Mouse (Mus musculus) thymus, adult 2 months (tissue): ENCODE results near the gene Arhgap45. TPM values are rescaled to one million over a fixed set of nuclear protein-coding genes. Genes with fewer than 3 reads are reported as not detected.

Experiments used
- DNase-seq: peaks from one replicate; pipeline ENCODE4 v3.0.0; 2021
- H3K27ac ChIP-seq: fragments of 200-500 bp; 2 replicates; pipeline ENCODE4 v1.5.1; 2012; ENCODE audit warnings: low read length, control low read depth; ENCODE audit not compliant: control insufficient read depth, insufficient read depth
- H3K27me3 ChIP-seq: fragments of 200-500 bp; 2 replicates; pipeline ENCODE4 v1.6.1; 2012; ENCODE audit warnings: mild to moderate bottlenecking, low read length, moderate library complexity, mixed read lengths; ENCODE audit not compliant: control insufficient read depth, insufficient read depth
- H3K36me3 ChIP-seq: fragments of 200-500 bp; 2 replicates; pipeline ENCODE4 v1.6.1; 2012; ENCODE audit warnings: mild to moderate bottlenecking, low read length, moderate library complexity; ENCODE audit not compliant: control insufficient read depth, insufficient read depth
- H3K4me1 ChIP-seq: fragments of 200-500 bp; replicated peaks from 2 replicates; pipeline ENCODE4 v1.6.1; 2012; ENCODE audit warnings: low read length; ENCODE audit not compliant: control insufficient read depth, insufficient read depth
- H3K4me3 ChIP-seq: fragments of 200-500 bp; 2 replicates; pipeline ENCODE4 v1.5.1; 2012; ENCODE audit warnings: mild to moderate bottlenecking, low read length, control low read depth, moderate library complexity; ENCODE audit not compliant: control insufficient read depth, insufficient read depth
- CTCF ChIP-seq: fragments of 200-500 bp; IDR thresholded peaks from 2 replicates; pipeline ENCODE4 v1.5.1; 2012; ENCODE audit warnings: mild to moderate bottlenecking, control low read depth, low read length, moderate library complexity, borderline replicate concordance; ENCODE audit not compliant: control insufficient read depth, poor library complexity, insufficient read depth; ENCODE audit errors: extremely low read depth
- POLR2A ChIP-seq: fragments of 200-500 bp; IDR thresholded peaks from 2 replicates; pipeline ENCODE4 v1.6.1; 2012; ENCODE audit warnings: mild to moderate bottlenecking, low read length, control low read depth, moderate library complexity; ENCODE audit not compliant: control insufficient read depth, poor library complexity, insufficient read depth; ENCODE audit errors: extremely low read depth
- WGBS: fragments of 180-500 bp; shearing (Covaris S2); methylation state at CpG from one replicate; pipeline ENCODE4 v1.1.7; 2018; 5-methylcytosine and 5-hydroxymethylcytosine counted together
- polyA plus RNA-seq: library from polyadenylated mRNA; depleted of rRNA; stranded (reverse); fragments of >200 nt; gene quantifications from 2 replicates; pipeline ENCODE4 v1.2.3, GENCODE M21; 2012

Arhgap45 gene
- polyA plus RNA-seq, 1 experiment: 1,504 TPM

- peaks cover 13% of the 10 kb centered on the region for H3K4me1 ChIP-seq
- H3K4me3 ChIP-seq: no peak overlapping the region
- DNase-seq: no peak
- H3K27ac ChIP-seq: no peak overlapping the region
- peaks cover 28% of the 10 kb centered on the region for H3K36me3 ChIP-seq
- H3K27me3 ChIP-seq: no peaks in the 10 kb centered on the region
- 94% methylated on average over 22 of the region's 22 CpGs for WGBS
- TF ChIP-seq POLR2A: no peak
- no peak for TF ChIP-seq CTCF
Observed at GRCm38 (mm10) chr10:79979401-79980155, 36.9 kb upstream of the Arhgap45 start.

GRCm38 (mm10) chr10:79983205-79983604 lies 33.2 kb upstream of the Arhgap45 start:
- Histone ChIP-seq H3K4me3 (peak overlapping the region; percentile 72), H3K27ac (peak overlapping the region; percentile 36; the same call in 1 of the 2 replicates), H3K27me3 (no peaks in the 10 kb centered on the region), H3K36me3 (peaks cover 4% of the 10 kb centered on the region), H3K4me1 (peaks cover 36% of the 10 kb centered on the region)
- WGBS: 77% methylated on average over 5 of the region's 5 CpGs
- TF ChIP-seq POLR2A: no peak
- no peak for TF ChIP-seq CTCF
- no peak for DNase-seq

- Histone ChIP-seq H3K27me3 (no peaks in the 10 kb centered on the region), H3K4me1 (peaks cover 39% of the 10 kb centered on the region), H3K27ac (peak overlapping the region; percentile 36; the same call in 1 of the 2 replicates), H3K36me3 (no peaks in the 10 kb centered on the region), H3K4me3 (peak overlapping the region; percentile 72)
- DNase-seq: peak; percentile 66
- TF ChIP-seq CTCF: no peak
- TF ChIP-seq POLR2A: no peak
- under 1% methylated on average over 21 of the region's 21 CpGs for WGBS
Observed at GRCm38 (mm10) chr10:79983670-79984069, 32.8 kb upstream of the Arhgap45 start.

GRCm38 (mm10) chr10:79984195-79984816 lies 32.1 kb upstream of the Arhgap45 start, which contains the start of gene Tmem259:
TSS of gene Tmem259 (minus strand) at chr10:79984330.
- Histone ChIP-seq H3K27ac (peak within 1 kb of the TSS; percentile 87), H3K27me3 (no peaks in the 10 kb centered on the region), H3K36me3 (no peaks in the 10 kb centered on the region), H3K4me1 (peaks cover 45% of the 10 kb centered on the region), H3K4me3 (peak within 1 kb of the TSS; percentile 72)
- DNase-seq: peak; percentile 88
- TF ChIP-seq POLR2A (peak; percentile 29), CTCF (no peak; the same call in 1 of the 2 replicates)
- under 1% methylated on average over 49 of the region's 49 CpGs for WGBS

GRCm38 (mm10) chr10:79984871-79985270 lies 31.6 kb upstream of the Arhgap45 start:
- DNase-seq: peak; percentile 95
- TF ChIP-seq POLR2A (peak; percentile 33; the same call in 1 of the 2 replicates), CTCF (no peak)
- H3K4me3 ChIP-seq: peak overlapping the region; percentile 72
- H3K27me3 ChIP-seq: no peaks in the 10 kb centered on the region
- peaks cover 51% of the 10 kb centered on the region for H3K4me1 ChIP-seq
- H3K36me3 ChIP-seq: no peaks in the 10 kb centered on the region
- peak overlapping the region; percentile 87 for H3K27ac ChIP-seq
- under 1% methylated on average over 22 of the region's 22 CpGs for WGBS

GRCm38 (mm10) chr10:79985334-79986231 lies 30.9 kb upstream of the Arhgap45 start:
- TF ChIP-seq POLR2A: no peak
- no peak for TF ChIP-seq CTCF
- Histone ChIP-seq H3K4me1 (peaks cover 54% of the 10 kb centered on the region), H3K4me3 (peak overlapping the region; percentile 72), H3K27me3 (no peaks in the 10 kb centered on the region), H3K36me3 (no peaks in the 10 kb centered on the region), H3K27ac (peak overlapping the region; percentile 95)
- WGBS: 3% methylated on average over 35 of the region's 35 CpGs
- DNase-seq: peak; percentile 81
